Mouse (Mus musculus): ENCODE measurements around the gene Ifngr2. TPM values are rescaled to one million over a fixed set of nuclear protein-coding genes. Genes with fewer than 3 reads are reported as not detected.
A peak's percentile ranks its signal among the peaks of the same experiment; 100 is the strongest.

Ifngr2 gene
- polyA plus RNA-seq (2016; fragmentation: Nextera tagmentation; extraction: Ambion mirVana) = 29.9 and 32.7 TPM in 2 replicates

DNA sequence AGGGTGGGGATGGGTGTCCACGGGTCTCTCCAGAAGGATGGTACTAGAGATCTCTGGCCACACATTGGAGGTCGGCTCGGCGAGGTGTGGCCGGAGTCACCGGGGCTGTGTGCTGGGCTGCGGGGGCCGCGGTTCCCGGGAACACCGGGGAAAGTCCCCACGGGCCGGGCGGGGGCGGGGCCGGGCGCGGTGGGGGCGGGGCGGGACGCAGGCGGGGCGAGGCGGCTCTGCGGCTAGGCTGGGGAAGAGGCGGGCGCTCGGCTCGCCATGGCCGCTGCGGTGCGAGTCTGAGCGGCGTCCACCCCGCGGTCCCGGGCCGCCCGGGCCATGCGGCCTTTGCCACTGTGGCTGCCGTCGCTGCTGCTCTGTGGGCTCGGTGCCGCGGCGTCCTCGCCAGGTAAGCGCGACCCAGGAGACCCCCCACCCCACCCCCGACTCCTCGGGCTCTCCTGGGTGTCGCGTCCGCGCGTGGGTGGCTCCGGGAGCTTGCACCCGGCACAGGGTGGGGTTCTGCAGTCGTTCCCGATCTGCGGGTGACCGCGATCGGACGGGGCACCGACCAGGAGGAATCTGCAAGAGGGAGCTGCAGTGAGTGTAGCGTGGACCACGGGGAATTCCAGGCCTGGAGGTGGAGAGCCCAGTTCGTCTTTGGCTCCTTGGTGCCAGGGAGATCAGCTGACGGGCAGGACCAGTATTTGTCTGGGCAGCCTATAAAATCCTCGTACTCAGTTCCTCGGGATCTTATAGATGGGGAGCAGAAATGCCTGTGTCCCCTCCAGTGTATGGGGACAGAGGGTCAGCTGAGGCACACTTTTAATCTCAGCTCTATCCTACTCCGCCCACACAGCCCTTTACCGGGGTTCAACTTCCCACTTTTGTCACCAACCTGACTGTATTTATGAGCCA lies at the start of gene Ifngr2:
TSS of gene Ifngr2 (plus strand) at position 237 of the 906 bp plus-strand sequence.
- Histone ChIP-seq H3K27me3 (replicated peaks; ENCODE audit: low read depth, poor library complexity, severe bottlenecking) (peaks cover 10% of the 10 kb centered on the region), H3K4me3 (peak within 1 kb of the TSS; percentile 97), H3K4me1 (peaks cover 61% of the 10 kb centered on the region), H3K36me3 (replicated peaks) (no peaks in the 10 kb centered on the region), H3K27ac (replicated peaks) (peak within 1 kb of the TSS; percentile 94), H3K9me3 (no peaks in the 10 kb centered on the region)
- WGBS = under 1% methylated on average over 74 of the region's 74 CpGs
- peak; percentile 82 for DNase-seq (ENCODE audit: low spot score)

GRCm38 (mm10) chr16:91498041-91498440 lies 48.8 kb upstream of the Ifngr2 start:
- Histone ChIP-seq H3K27ac (replicated peaks) (no peak overlapping the region), H3K4me3 (no peak overlapping the region), H3K9me3 (no peaks in the 10 kb centered on the region), H3K36me3 (replicated peaks) (peaks cover 94% of the 10 kb centered on the region), H3K27me3 (replicated peaks; ENCODE audit: low read depth, poor library complexity, severe bottlenecking) (no peaks in the 10 kb centered on the region), H3K4me1 (no peaks in the 10 kb centered on the region)
- no peak for DNase-seq (ENCODE audit: low spot score)
- 94% methylated on average over 7 of the region's 7 CpGs for WGBS

- Histone ChIP-seq H3K9me3 (no peaks in the 10 kb centered on the region), H3K27me3 (replicated peaks; ENCODE audit: low read depth, poor library complexity, severe bottlenecking) (no peaks in the 10 kb centered on the region), H3K36me3 (replicated peaks) (peaks cover 85% of the 10 kb centered on the region), H3K27ac (replicated peaks) (no peak overlapping the region), H3K4me3 (no peak overlapping the region), H3K4me1 (no peaks in the 10 kb centered on the region)
- no peak for DNase-seq (ENCODE audit: low spot score)
- 94% methylated on average over 7 of the region's 7 CpGs for WGBS
These were observed 42.2 kb upstream of the Ifngr2 start for GRCm38 (mm10) chr16:91504701-91505100.

DNA sequence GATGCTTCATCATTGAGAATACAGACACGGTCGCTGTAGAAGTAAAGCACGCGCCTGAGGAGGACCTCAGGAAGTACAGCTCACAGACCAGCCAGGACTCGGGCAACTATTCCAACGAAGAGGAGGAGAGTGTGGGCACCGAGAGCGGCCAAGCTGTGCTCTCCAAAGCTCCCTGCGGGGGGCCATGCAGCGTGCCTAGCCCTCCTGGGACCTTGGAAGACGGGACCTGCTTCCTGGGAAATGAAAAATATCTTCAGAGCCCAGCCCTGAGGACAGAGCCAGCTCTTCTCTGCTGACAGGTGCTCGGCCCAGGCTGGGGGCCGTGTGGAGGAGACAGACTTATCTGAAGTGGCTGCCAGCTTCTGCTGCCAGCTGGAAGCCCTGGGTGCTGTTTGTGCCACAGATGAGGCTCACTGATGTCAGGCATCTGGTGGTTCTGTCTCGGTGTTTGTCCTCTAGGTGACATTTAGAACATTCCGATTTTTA lies 41.7 kb upstream of the Ifngr2 start:
- Histone ChIP-seq H3K27ac (replicated peaks) (no peak overlapping the region), H3K36me3 (replicated peaks) (peaks cover 85% of the 10 kb centered on the region), H3K9me3 (no peaks in the 10 kb centered on the region), H3K4me1 (no peaks in the 10 kb centered on the region), H3K27me3 (replicated peaks; ENCODE audit: low read depth, poor library complexity, severe bottlenecking) (no peaks in the 10 kb centered on the region), H3K4me3 (no peak overlapping the region)
- WGBS = 91% methylated on average over 15 of the region's 15 CpGs
- DNase-seq (ENCODE audit: low spot score) = no peak

DNA sequence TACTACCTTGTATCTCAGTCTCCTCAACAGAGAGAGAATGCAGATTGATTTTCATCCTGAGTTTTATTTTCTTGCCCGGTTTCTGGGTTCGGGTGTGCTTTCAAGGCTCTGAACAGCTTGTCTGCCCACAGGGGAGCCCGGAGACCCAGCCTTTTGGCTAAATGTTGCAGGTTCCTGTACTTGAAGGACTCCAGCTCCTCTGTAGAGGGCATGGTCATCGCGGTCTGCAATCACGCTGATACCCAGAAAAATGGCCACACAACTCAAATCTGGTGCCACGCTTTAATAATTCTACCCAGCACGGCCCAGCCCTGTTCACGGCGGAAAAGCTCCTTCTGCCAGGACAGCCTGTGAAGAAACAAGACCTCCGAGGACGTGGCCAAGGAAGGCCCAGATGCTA lies 40.5 kb upstream of the Ifngr2 start:
- Histone ChIP-seq H3K27me3 (replicated peaks; ENCODE audit: low read depth, poor library complexity, severe bottlenecking) (no peaks in the 10 kb centered on the region), H3K36me3 (replicated peaks) (peaks cover 73% of the 10 kb centered on the region), H3K9me3 (no peaks in the 10 kb centered on the region), H3K4me3 (no peak overlapping the region), H3K27ac (replicated peaks) (no peak overlapping the region), H3K4me1 (no peaks in the 10 kb centered on the region)
- 95% methylated on average over 12 of the region's 12 CpGs for WGBS
- DNase-seq (ENCODE audit: low spot score) = no peak

DNA sequence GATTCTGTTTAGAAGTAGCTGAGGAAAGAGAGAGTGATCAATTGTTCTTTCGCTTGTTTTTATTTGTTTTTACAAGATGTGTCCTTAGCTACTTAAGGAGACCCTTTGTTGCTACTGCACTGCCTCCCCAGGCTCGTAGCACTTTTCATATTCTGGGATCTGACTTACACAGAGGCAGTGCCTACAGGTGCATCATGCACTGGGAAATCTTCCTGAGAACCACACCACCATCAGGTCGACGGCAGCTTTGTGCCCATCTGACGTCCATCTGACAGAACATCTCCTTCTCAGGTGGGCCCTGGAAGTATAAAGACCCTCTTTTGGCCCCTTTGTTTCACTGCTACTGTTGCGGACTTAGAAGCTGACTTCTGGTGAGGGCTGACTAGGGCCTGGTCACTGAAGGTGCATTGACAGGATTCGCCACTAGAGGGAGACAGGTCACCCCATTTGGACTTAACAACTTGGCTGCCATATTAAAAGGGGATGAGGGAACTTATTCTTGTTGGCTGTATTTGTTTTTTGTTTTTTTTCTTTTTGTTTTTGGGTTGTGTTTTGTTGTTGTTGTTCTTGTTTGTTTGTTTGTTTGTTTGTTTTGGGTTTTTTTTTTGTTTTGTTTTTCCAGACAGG lies 34.6 kb upstream of the Ifngr2 start:
- H3K27ac ChIP-seq (replicated peaks) = no peak overlapping the region
- no peaks in the 10 kb centered on the region for H3K27me3 ChIP-seq (replicated peaks; ENCODE audit: low read depth, poor library complexity, severe bottlenecking)
- H3K4me3 ChIP-seq = no peak overlapping the region
- no peaks in the 10 kb centered on the region for H3K9me3 ChIP-seq
- 34% methylated on average over 7 of the region's 7 CpGs for WGBS
- peaks cover 21% of the 10 kb centered on the region for H3K36me3 ChIP-seq (replicated peaks)
- DNase-seq (ENCODE audit: low spot score) = peak; percentile 81
- H3K4me1 ChIP-seq = peaks cover 4% of the 10 kb centered on the region; the same call in 1 of the 2 replicates

GRCm38 (mm10) chr16:91513099-91513498 lies 33.8 kb upstream of the Ifngr2 start:
- no peak for DNase-seq (ENCODE audit: low spot score)
- WGBS = 87% methylated on average over 6 of the region's 6 CpGs
- no peak overlapping the region for H3K27ac ChIP-seq (replicated peaks)
- H3K9me3 ChIP-seq = no peaks in the 10 kb centered on the region
- H3K4me3 ChIP-seq = no peak overlapping the region
- H3K36me3 ChIP-seq (replicated peaks) = peaks cover 13% of the 10 kb centered on the region
- H3K27me3 ChIP-seq (replicated peaks; ENCODE audit: low read depth, poor library complexity, severe bottlenecking) = no peaks in the 10 kb centered on the region
- H3K4me1 ChIP-seq = peaks cover 4% of the 10 kb centered on the region; the same call in 1 of the 2 replicates

DNA sequence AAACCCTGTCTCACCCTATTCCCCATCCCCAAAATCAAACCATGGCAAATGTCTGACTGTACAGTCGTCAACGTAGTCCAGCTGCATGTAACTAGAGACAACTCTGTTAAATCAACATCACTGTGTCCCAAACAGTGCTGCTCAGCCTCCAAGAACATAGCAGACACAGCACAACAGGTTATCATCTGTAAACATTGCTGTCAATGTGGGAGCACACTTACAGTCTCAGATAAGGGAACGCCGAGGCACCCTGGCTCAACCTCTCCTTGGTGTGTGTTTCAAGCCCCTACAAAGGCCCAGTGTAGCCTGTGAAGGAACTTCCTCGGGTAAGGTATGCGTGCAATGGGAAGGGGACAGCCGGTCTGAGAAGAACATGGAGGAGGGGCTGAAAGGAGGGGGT lies 29.9 kb upstream of the Ifngr2 start:
- Histone ChIP-seq H3K27ac (replicated peaks) (no peak overlapping the region), H3K4me1 (peaks cover 4% of the 10 kb centered on the region; the same call in 1 of the 2 replicates), H3K36me3 (replicated peaks) (no peaks in the 10 kb centered on the region), H3K27me3 (replicated peaks; ENCODE audit: low read depth, poor library complexity, severe bottlenecking) (no peaks in the 10 kb centered on the region), H3K9me3 (no peaks in the 10 kb centered on the region), H3K4me3 (no peak overlapping the region)
- DNase-seq (ENCODE audit: low spot score) = no peak
- WGBS = 86% methylated on average over 7 of the region's 7 CpGs

- no peaks in the 10 kb centered on the region for H3K36me3 ChIP-seq (replicated peaks)
- no peak overlapping the region for H3K4me3 ChIP-seq
- H3K27ac ChIP-seq (replicated peaks) = no peak overlapping the region
- DNase-seq (ENCODE audit: low spot score) = no peak
- peaks cover 5% of the 10 kb centered on the region; the same call in 1 of the 2 replicates for H3K9me3 ChIP-seq
- WGBS = 87% methylated on average over 5 of the region's 5 CpGs
- no peaks in the 10 kb centered on the region for H3K4me1 ChIP-seq
- H3K27me3 ChIP-seq (replicated peaks; ENCODE audit: low read depth, poor library complexity, severe bottlenecking) = no peaks in the 10 kb centered on the region
These were observed 24.8 kb upstream of the Ifngr2 start for GRCm38 (mm10) chr16:91522040-91522439.

GRCm38 (mm10) chr16:91522479-91523309 lies 24.2 kb upstream of the Ifngr2 start:
- Histone ChIP-seq H3K9me3 (peaks cover 5% of the 10 kb centered on the region; the same call in 1 of the 2 replicates), H3K4me3 (no peak overlapping the region), H3K27me3 (replicated peaks; ENCODE audit: low read depth, poor library complexity, severe bottlenecking) (no peaks in the 10 kb centered on the region), H3K27ac (replicated peaks) (no peak overlapping the region), H3K36me3 (replicated peaks) (no peaks in the 10 kb centered on the region), H3K4me1 (no peaks in the 10 kb centered on the region)
- WGBS = 77% methylated on average over 18 of the region's 18 CpGs
- no peak for DNase-seq (ENCODE audit: low spot score)

DNA sequence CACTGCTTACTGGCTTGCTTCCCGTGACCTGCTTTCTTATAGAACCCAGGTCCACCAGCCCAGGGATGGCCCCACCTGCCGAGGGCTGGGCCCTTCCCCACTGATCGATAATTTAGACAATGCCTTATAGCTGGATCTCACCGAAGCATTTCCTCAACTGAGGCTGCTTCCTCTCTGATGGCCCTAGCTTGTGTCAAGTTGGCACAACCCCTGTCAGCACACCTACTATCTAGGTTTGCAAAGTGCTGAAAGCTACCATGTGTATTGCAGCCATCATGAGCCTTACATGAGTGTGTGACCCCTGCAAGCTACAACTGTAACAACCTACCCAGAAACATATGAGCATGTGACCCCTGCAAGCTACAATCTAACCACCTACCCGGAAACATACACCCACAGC lies 22.7 kb upstream of the Ifngr2 start:
- Histone ChIP-seq H3K36me3 (replicated peaks) (no peaks in the 10 kb centered on the region), H3K9me3 (peaks cover 5% of the 10 kb centered on the region; the same call in 1 of the 2 replicates), H3K27ac (replicated peaks) (no peak overlapping the region), H3K4me1 (no peaks in the 10 kb centered on the region), H3K4me3 (no peak overlapping the region), H3K27me3 (replicated peaks; ENCODE audit: low read depth, poor library complexity, severe bottlenecking) (no peaks in the 10 kb centered on the region)
- 88% methylated on average over 5 of the region's 5 CpGs for WGBS
- DNase-seq (ENCODE audit: low spot score) = no peak

GRCm38 (mm10) chr16:91526274-91526673 lies 20.6 kb upstream of the Ifngr2 start:
- no peak for DNase-seq (ENCODE audit: low spot score)
- H3K27ac ChIP-seq (replicated peaks) = no peak overlapping the region
- no peak overlapping the region for H3K4me3 ChIP-seq
- H3K36me3 ChIP-seq (replicated peaks) = no peaks in the 10 kb centered on the region
- WGBS = 95% methylated on average over 6 of the region's 6 CpGs
- H3K4me1 ChIP-seq = no peaks in the 10 kb centered on the region
- H3K9me3 ChIP-seq = peaks cover 5% of the 10 kb centered on the region; the same call in 1 of the 2 replicates
- H3K27me3 ChIP-seq (replicated peaks; ENCODE audit: low read depth, poor library complexity, severe bottlenecking) = no peaks in the 10 kb centered on the region
